Mouse (Mus musculus): Measurements from ENCODE around the gene Rap1gap. TPM values are rescaled to one million over a fixed set of nuclear protein-coding genes. Genes with fewer than 3 reads are reported as not detected.

Rap1gap gene
- total RNA-seq, 2 experiments from 2014 or later, result 6.6 to 7.4 TPM

DNA sequence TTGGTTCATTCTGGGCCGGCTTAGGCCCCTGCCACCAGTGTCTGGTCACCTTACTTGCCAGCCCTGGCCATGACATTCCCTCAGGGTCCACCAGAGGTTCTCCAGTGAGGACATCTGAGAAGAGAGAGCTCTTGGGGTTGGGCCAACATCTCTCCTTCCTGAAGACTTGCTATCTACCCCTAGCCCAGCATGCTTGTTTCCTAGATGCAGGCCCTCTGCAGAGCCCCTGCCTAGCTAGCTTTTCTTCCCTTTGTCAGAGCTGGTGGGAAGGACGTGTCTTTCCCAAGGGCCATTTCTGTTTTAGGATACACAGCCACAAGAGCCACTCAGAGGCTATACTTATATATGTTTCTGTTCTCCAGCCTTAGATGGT is 3.5 kb upstream of the Rap1gap start:
- no peak for DNase-seq (ENCODE audit: low spot score in 2 of 2)

DNA sequence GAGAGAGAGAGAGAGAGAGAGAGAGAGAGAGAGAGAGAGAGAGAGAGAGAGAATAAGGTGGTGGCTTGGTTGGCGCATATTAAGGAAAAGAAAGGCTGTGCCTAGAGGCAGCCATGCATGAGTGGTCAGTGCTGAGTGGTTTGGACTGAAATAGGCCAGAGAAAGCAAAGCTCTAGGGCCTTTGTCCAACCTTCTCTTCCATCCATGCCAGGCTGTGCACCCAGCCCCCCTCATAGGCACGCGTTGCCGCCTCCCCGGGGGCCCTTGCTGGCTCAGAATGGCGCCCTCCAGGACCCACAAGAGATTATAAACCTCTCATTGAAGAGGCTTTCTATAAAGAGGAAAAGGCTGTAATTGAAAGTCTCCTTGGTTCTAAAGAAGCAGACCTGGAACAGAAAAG is 3.0 kb upstream of the Rap1gap start:
- DNase-seq (ENCODE audit: low spot score in 2 of 2), result no peak

DNA sequence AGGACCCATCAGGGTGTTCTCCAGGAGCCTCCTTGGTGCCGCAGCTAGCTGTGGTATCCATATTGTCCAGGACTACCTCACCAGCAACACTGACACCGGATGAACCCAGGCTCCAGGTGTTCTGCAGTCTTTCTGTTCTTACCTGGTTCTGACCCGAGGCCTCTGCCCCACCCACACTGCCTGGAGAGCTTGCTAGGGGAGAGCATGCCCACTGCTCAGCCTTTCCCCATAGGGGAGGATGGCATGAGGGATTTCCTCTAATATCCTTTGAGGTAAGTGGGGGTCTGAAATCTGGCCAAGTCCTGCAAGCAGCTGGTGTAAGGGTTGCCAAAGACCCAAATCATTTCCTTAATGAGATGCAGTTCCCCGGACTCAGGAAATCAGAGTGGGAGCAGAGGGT is 1.0 kb upstream of the Rap1gap start:
- DNase-seq (ENCODE audit: low spot score in 2 of 2), result no peak

DNA sequence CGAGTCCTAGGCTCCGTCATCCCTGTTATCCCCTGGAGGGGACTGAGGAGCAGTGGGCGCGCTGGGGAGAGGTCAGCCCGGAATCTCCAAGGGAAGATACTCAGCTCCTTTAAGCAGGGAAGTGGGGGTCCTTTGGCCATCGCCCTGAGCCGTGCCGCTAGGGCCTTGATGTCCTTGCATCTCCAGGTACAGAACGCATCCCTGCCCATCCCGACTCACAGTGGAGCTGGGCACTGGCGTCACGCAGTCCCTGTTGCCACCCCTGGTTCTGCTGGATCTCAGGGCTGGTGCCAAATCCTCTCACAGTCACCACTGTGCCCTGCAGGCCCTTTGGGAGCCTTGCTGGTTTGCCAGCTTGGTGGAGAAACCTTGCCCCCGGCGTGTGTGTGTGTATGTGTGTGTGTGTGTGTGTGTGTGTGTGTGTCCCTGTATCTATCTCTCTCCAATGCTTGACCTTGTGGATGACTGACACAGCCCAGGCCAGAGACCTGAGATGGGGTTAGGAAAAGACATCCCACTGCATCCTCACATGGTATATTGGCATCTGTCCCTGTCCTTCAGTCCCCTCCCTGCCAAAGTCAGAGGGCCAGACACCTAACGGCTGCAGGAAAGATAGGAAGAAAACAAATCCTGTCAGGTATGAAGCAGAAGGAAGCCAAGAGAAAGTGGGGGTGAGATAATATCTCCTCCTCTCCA is 602 bp downstream of the Rap1gap start:
- no peak for DNase-seq (ENCODE audit: low spot score in 2 of 2)

DNA sequence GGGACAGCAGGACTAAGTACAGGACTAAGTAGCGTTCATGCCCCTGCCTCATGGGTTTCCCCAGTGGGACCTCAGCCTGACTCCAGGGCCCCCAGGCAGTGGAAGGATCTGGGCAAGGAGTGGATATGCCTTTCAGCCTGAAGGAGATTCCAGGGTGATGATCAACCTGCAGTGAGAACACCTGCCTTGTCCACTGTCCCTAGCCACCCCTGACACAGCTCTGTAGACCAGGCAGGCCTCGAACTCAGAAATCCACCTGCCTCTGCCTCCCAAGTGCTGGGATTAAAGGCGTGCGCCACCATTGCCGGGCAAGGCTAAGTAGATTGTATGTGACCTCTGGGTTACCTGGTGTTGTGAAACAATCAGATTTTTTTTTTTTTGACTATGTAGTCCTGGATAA is 1.3 kb downstream of the Rap1gap start:
- DNase-seq (ENCODE audit: low spot score in 2 of 2), result no peak

DNA sequence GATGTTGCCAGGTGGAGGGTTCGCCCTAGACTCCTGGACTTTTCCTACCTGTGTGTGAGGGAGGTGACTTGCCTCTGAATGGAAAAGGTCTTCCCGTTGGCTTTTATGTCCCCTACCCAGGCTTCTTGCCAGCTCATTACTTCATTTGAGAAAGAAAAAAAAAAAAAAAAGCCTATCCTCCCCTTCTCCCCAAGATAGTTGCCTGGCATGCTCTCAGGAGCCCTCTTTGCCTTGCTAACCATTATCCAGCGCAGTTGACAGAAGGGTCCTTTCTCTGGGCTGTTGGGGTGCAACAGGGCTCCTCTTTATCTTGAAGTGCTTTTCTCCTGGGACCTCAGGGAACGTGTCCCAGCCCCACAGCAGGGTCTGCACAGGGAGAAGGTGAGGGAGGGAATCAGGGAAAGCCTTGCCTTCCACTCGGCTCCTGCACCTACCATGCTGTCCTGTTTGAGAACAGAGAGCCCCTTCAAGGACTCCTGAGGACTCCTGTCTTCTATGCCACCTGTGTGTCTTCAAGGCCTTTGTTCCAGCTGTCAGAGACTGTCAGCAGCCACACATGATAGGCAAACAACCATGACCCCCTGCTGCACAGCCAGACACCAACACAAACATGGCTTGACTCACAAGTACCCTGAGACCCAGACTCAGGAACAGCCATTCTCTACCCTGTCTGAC is 1.9 kb downstream of the Rap1gap start:
- DNase-seq (ENCODE audit: low spot score in 2 of 2), result no peak

DNA sequence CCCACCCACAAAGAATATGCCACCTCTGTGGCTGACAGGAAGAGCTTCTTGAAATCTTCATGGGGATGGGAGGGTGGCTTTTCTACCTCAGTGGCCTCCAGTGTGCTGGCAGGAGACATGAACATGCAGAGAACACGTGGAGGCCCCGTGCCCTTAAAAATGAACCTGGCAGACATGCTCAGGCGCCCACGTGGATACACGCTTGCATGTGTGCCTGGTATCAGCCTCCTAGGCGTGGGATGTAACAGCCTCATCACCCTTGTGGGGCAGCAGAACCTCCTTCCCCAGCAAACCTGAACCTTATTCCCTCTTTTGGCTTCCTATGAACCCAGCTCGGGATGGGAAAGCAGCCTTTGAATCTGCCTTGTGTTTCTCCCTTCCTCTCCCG is 2.4 kb downstream of the Rap1gap start:
- no peak for DNase-seq (ENCODE audit: low spot score in 2 of 2)

DNA sequence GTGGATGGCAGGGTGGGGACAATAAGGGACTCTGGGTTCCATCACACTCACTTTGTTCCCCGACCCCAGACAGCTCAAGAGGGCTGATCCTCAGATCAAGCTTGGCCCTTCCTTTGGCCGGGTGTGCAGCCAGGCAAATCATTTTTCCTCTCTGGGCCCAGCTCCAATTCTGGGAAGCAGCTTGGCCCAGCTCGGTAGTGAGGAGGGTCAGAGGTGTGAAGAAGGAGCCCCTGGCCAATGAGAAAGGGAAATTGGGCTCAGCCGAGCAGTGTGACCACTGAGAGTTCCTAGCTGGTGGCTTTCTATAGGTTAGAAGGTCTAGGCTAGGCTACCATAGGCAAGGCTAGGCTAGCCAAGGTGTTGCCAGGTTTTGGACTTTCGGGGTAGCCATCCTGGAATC is 3.2 kb downstream of the Rap1gap start:
- no peak for DNase-seq (ENCODE audit: low spot score in 2 of 2)

DNA sequence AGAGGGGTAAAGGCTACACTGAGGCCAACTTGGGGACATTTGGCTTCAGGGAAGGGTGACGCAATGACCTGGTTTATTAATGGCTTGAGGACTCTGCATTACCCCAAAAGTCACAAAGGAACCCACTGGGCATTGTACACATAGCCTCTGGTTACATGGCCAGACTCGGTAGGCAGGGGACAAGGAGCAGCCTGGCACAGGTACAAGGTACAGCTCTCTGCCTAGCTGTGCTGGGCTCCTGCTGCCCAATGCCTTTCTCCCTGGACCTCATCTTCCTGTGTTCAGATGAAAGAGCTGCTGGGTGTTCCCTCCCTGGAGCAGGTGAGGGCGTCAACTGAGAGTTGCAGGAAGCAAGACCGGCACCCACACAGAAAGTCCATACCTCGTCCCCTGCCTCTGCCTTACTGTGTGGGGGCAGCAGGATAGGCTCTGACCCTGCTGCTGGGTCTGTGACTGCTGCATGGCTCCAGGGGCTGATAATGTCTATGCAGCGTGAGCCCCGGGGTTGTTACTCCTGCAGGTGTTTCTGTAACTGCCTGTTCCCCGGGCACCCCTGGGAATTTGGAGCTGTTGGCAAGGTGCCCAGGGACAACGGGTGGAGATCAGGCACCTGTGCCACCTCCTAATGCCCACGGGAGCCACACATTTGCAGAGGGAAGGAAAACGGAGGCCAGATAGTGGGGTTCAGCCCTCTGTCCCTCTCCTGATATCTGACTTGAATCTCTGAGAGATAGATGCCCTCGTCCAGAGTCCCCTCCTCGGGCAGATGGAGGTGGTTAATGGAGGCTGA is 7.4 kb downstream of the Rap1gap start:
- no peak for DNase-seq (ENCODE audit: low spot score in 2 of 2)

DNA sequence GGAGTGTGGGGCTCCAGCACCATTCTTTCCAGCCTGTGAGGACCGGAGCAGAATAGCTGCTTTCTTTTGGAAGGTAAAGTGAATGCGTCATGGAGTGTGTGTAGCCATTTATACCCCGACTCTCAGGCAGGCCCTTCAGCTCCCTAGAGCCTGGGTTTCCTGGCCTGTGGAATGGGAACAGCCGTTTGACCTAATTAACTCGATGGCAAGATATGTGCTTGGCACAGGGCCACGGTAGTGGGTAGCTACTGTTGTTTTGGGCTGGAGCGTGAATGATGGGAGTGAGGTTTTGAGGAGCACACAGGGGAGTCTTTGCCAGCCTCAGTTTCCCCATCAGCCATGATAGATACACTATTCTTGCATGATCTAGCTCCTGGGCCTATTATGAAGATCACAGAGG is 11.0 kb downstream of the Rap1gap start:
- no peak for DNase-seq (ENCODE audit: low spot score in 2 of 2)

DNA sequence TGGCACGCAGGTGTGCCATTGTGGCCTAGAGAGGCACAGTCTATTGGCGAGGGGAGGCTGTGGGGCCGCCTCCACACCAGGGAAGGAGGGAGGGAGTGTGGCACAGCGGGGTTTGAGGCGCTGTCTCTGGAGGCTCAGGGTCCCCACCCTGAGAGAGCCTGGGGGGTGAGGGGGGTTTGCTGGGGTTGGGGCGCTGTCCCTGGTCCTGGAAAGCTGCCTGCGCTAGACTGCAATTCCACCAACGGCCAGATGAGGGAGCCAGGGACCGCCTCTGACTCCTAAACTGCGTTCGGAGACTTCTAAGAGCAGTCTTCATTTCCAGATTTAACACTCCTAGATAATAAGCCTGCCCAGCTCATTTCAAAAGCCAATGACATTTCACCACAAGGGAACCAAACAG is 11.5 kb downstream of the Rap1gap start:
- peak; percentile 48 to 70 for DNase-seq (ENCODE audit: low spot score in 2 of 2)

DNA sequence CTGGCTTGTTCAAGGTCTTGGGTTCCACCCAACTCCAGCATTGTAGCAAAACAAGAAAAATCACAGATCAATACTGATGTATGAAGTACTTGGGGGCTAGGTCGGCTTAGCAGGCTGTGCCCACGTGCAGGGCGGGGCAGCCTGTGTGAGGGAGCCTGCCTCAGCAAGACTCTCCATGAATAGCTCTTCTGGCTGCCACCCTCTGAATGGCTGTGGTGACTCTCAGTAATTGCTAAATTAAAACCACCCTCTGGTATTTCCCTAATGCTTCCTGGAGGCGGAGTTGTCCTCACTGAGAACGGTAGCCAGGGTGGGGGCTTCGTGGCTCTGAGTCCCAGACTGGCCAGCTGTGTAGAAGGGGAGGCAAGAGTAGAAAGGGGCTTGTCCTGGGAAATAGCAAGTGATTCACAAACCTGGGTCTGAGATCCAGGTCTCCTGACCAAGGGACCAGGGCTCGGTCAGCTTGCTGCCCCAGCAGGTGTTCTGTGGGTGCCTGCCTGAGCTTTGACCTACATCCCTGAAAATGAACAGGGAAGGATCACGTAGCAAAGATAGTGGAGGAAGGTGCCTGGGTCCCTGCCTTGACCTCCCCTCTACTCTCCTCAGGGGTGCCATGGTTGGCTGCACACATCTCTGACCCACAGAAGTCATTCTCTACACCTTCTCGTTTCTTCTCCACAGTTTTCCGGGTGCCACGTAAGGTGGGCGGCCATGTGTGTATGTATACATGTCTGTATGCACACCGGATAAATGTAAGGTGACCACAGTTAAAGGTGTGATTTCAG is 12.4 kb downstream of the Rap1gap start:
- DNase-seq (ENCODE audit: low spot score in 2 of 2), result no peak

DNA sequence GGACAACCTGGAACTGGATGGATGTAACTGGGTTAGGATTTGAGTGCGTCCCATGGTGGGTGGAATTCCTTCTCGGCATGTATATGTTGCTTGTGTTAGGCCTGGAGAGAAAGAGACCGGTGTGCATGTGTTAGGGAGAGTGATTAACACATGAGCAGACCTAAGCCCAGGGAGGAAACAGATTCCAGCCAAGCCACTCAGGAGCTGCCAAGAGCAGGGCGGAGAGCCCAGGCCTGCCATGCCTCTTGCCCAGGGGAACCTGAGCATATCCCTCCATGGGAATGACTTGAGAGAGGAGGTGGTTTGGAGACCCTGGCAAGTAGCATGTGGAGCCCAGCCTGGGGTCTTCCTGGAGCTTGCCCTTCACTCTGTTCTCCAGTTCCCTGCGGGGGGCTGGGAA is 13.4 kb downstream of the Rap1gap start:
- no peak for DNase-seq (ENCODE audit: low spot score in 2 of 2)

DNA sequence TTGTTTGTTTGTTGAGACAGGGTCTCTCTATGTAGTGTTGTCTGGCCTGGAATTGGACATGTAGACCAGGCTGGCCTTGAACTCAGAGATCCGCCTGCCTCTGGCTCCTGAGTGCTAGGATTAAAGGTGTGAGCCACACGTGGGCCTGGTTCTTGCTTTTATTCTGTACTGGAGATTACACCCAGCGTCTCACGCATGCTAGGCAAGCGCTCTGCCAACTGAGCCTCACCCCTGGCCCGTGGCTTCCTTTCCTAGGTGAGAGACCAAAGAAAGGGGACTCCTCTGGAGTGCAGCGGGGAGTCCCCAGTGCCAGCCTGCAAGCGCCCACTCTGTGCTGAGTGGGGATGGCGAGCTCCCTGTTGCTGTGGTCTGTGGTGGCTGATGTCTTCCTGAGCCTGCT is 14.0 kb downstream of the Rap1gap start:
- no peak for DNase-seq (ENCODE audit: low spot score in 2 of 2)

DNA sequence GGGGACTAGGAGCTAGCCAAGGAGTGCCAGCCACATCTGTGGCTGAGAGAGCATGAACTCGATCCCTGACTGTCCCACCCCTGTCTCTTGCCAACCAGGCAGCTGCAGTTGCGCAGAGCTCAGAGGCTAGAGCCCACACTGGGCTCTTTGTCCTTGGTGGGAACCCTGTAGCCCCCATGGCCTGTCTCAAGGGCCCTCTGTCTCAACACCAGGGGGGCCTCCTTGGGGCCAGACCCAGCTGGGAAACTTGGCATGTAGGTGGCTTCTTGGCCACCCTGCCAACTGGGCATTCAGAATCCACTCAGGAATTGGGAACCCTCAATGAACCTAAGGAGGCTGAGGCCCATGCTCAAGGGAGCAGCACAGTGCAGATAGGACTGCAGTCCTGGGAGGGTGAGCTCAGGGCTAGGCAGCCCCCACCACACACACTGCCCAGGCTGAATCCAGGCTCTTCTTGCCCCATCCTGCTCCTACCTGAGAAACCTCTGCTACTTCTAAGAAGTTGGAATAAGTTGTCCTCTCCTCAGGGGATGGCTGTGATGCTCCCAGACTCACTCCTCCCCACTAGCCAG is 15.5 kb downstream of the Rap1gap start:
- no peak for DNase-seq (ENCODE audit: low spot score in 2 of 2)

DNA sequence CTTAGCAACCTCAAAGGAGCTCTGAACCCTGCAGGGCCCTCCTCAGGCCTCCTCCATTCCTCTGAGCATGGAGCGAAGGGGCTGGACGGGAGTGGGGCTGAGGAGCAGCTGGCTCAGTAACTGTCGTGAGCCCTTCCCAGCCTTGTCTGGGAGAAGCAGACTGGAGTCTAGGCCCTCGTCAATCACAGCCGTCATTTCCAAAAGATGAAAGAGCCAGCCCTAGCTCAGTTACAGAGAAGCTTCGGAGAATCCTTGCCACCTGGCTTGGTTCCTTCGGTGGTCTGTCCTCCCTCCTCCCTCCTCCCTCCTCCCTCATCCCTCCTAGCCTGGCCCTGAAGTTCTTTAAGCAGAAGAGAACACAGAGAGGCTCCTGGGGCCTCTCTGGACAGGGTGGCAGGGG is 16.2 kb downstream of the Rap1gap start:
- DNase-seq (ENCODE audit: low spot score in 2 of 2), result no peak

DNA sequence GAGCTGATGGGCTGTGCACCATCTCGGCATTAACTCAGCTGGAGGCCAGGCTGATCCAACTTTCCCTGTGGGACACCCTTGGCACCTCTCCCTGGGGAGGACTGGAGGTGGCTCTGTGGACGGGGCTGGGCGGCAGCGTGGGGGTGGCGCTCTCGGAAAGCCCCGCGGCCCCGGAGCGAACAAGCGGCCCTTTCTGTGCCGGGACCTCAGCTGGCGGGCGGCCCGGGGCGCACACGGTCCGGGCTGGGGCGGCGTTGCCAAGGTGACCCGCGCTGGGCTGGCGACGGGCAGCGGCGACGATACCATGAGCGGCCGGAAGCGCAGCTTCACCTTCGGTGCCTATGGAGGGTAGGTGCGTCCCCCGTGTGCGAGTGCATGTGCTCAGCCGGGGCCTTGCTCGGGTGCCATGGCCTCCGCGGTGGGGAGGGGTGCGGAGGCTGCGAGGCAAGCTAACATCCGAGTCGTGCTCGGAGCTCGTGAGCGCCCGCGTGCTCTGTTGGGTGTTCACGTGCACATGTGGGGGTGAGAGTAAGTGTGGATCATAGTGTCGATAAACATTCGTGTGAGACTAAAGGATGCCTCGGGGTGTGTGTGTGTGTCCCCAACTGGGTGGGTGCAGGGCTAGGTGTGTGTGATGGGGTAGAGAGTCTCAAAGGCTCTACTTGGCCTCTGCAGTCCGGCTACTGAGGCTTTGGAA is 17.0 kb downstream of the Rap1gap start:
- DNase-seq (ENCODE audit: low spot score in 2 of 2), result peak in 1 of 2 experiments; percentile 35

DNA sequence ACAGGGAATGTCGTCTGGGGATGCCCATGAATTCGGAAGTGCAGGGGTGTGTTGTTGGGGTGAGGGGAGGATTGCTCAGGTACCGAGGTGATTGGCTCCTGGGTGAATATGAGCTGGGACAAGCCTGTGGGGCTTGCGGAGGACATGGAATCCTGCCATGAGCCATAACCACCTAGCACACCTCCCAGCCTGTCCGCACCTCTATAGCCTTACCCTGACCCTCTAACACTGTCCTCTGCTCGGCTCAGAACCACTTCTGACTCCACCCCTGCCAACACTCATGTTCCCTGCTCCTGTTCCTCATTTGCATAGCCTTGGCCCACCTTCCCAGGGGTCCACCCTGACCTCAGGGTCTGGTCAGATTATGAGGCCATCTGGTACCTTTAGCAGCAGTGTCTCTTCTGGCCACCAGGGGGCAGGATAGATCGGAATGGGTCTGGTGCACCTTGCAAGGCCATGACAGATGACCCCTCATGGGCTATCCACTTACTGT is 18.5 kb downstream of the Rap1gap start:
- DNase-seq (ENCODE audit: low spot score in 2 of 2), result peak in 1 of 2 experiments; percentile 37

DNA sequence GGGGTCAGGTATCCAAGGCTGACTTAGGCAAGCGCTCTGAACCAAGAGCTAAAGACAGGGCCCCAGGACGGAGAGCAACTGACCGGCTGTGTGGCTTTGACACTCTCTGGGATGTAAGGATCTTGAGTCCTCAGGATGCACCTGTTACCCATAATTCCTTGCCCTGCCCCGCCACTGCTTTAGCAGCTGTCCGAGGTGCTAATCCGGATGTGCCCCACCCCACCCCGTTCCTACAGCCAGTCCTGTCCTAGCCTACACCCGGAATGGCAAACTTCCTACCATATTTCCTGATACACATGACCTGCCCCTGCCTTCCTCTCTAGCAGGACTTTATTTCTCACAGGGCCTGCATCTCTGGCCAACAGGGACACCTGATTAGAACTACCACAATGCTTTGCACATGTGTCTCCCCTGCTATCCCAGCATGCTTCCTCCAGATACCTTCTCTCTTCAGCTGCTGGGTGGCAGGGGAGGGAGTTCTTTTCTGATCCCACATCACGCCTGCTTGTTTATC is 20.4 kb downstream of the Rap1gap start:
- no peak for DNase-seq (ENCODE audit: low spot score in 2 of 2)

DNA sequence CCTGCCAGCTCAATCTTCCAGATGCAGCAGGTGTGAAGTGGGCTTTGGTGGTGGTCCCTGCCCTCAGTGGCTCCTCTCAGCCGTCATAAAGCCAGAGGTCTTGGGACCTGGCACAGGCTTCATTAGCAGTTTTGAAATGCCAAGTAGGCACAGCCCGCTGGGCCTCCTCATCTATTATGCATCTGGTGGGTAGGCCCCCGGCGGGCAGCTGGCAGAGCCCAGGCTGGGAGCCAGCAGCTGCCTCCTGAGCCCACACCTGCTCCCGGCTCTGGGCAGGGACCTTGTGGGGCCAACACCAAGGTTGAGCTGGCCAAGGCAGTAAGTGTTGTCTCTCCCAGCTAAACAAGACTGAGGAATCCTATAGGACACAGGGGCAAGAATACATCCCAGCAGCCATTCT is 21.8 kb downstream of the Rap1gap start:
- no peak for DNase-seq (ENCODE audit: low spot score in 2 of 2)
